Mouse (Mus musculus): Measurements from ENCODE around the gene Gm44579. TPM values are rescaled to one million over a fixed set of nuclear protein-coding genes. Genes with fewer than 3 reads are reported as not detected.

The Gm44579 gene
- polyA plus RNA-seq, 1 experiment from 2014 or later: not detected

GRCm38 (mm10) chr15:98172113-98172512 lies 48.7 kb downstream of the Gm44579 start:
- Histone ChIP-seq H3K4me3 (replicated peaks; ENCODE audit: low read length) (no peak overlapping the region), H3K27me3 (replicated peaks; ENCODE audit: control insufficient read depth, insufficient read depth, low read length) (peaks cover 17% of the 10 kb centered on the region), H3K36me3 (ENCODE audit: control insufficient read depth, insufficient read depth) (no peaks in the 10 kb centered on the region), H3K4me2 (ENCODE audit: low read length) (no peak overlapping the region), H3K4me1 (replicated peaks; ENCODE audit: control insufficient read depth, insufficient read depth, low read length) (peaks cover 17% of the 10 kb centered on the region), H3K27ac (ENCODE audit: low read length) (no peak overlapping the region), H3K9ac (replicated peaks; ENCODE audit: low read depth, low read length) (no peak overlapping the region), H3K9me3 (ENCODE audit: control insufficient read depth, low read length) (no peaks in the 10 kb centered on the region)
- WGBS: 69% methylated on average over 5 of the region's 5 CpGs
- no peak for ATAC-seq

GRCm38 (mm10) chr15:98170917-98171316 lies 49.9 kb downstream of the Gm44579 start:
- peaks cover 24% of the 10 kb centered on the region for H3K4me1 ChIP-seq (replicated peaks; ENCODE audit: control insufficient read depth, insufficient read depth, low read length)
- H3K36me3 ChIP-seq (ENCODE audit: control insufficient read depth, insufficient read depth): no peaks in the 10 kb centered on the region
- no peak overlapping the region for H3K4me3 ChIP-seq (replicated peaks; ENCODE audit: low read length)
- H3K27me3 ChIP-seq (replicated peaks; ENCODE audit: control insufficient read depth, insufficient read depth, low read length): peaks cover 8% of the 10 kb centered on the region
- no peaks in the 10 kb centered on the region for H3K9me3 ChIP-seq (ENCODE audit: control insufficient read depth, low read length)
- no peak overlapping the region for H3K9ac ChIP-seq (replicated peaks; ENCODE audit: low read depth, low read length)
- 79% methylated on average over 9 of the region's 9 CpGs for WGBS
- H3K4me2 ChIP-seq (ENCODE audit: low read length): 0 out of 2 replicates have a peak overlapping the region, but pooled peaks have one; percentile 2
- no peak for ATAC-seq
- no peak overlapping the region for H3K27ac ChIP-seq (ENCODE audit: low read length)

- Histone ChIP-seq H3K27me3 (replicated peaks; ENCODE audit: control insufficient read depth, insufficient read depth, low read length) (peaks cover 5% of the 10 kb centered on the region), H3K4me1 (replicated peaks; ENCODE audit: control insufficient read depth, insufficient read depth, low read length) (peaks cover 24% of the 10 kb centered on the region), H3K4me3 (replicated peaks; ENCODE audit: low read length) (peak overlapping the region; percentile 73), H3K36me3 (ENCODE audit: control insufficient read depth, insufficient read depth) (no peaks in the 10 kb centered on the region), H3K4me2 (ENCODE audit: low read length) (peak overlapping the region; percentile 82), H3K9ac (replicated peaks; ENCODE audit: low read depth, low read length) (no peak overlapping the region), H3K9me3 (ENCODE audit: control insufficient read depth, low read length) (no peaks in the 10 kb centered on the region), H3K27ac (ENCODE audit: low read length) (no peak overlapping the region)
- WGBS: 36% methylated on average over 7 of the region's 7 CpGs
- ATAC-seq: no peak
These were observed 50.4 kb downstream of the Gm44579 start for GRCm38 (mm10) chr15:98170365-98170764.

- Histone ChIP-seq H3K27ac (ENCODE audit: low read length) (no peak overlapping the region), H3K4me3 (replicated peaks; ENCODE audit: low read length) (peak overlapping the region; percentile 73)
- 10% methylated on average over 19 of the region's 19 CpGs for WGBS
These were observed 52.2 kb downstream of the Gm44579 start for GRCm38 (mm10) chr15:98168622-98169004.

GRCm38 (mm10) chr15:98167645-98168621 lies 52.8 kb downstream of the Gm44579 start:
- peak; percentile 97 for ATAC-seq
- peak overlapping the region; percentile 82 for H3K4me2 ChIP-seq (ENCODE audit: low read length)
- under 1% methylated on average over 69 of the region's 69 CpGs for WGBS
- H3K27ac ChIP-seq (ENCODE audit: low read length): peak overlapping the region; percentile 96
- no peaks in the 10 kb centered on the region for H3K36me3 ChIP-seq (ENCODE audit: control insufficient read depth, insufficient read depth)
- H3K9me3 ChIP-seq (ENCODE audit: control insufficient read depth, low read length): no peaks in the 10 kb centered on the region
- peak overlapping the region; percentile 73 for H3K4me3 ChIP-seq (replicated peaks; ENCODE audit: low read length)
- H3K27me3 ChIP-seq (replicated peaks; ENCODE audit: control insufficient read depth, insufficient read depth, low read length): peaks cover 5% of the 10 kb centered on the region
- peak overlapping the region; percentile 82 for H3K9ac ChIP-seq (replicated peaks; ENCODE audit: low read depth, low read length)
- H3K4me1 ChIP-seq (replicated peaks; ENCODE audit: control insufficient read depth, insufficient read depth, low read length): peaks cover 24% of the 10 kb centered on the region

More at GRCm38 (mm10) chr15:98168622-98169004, 52.2 kb downstream of the Gm44579 start:
- peak overlapping the region; percentile 82 for H3K4me2 ChIP-seq (ENCODE audit: low read length)
- peaks cover 5% of the 10 kb centered on the region for H3K27me3 ChIP-seq (replicated peaks; ENCODE audit: control insufficient read depth, insufficient read depth, low read length)
- peaks cover 24% of the 10 kb centered on the region for H3K4me1 ChIP-seq (replicated peaks; ENCODE audit: control insufficient read depth, insufficient read depth, low read length)
- H3K9me3 ChIP-seq (ENCODE audit: control insufficient read depth, low read length): no peaks in the 10 kb centered on the region
- no peak for ATAC-seq
- peak overlapping the region; percentile 82 for H3K9ac ChIP-seq (replicated peaks; ENCODE audit: low read depth, low read length)
- no peaks in the 10 kb centered on the region for H3K36me3 ChIP-seq (ENCODE audit: control insufficient read depth, insufficient read depth)

GRCm38 (mm10) chr15:98166963-98167644 lies 53.7 kb downstream of the Gm44579 start, which contains the start of gene Ccdc184:
Gene Ccdc184 (plus strand): TSS chr15:98167158.
- Histone ChIP-seq H3K27me3 (replicated peaks; ENCODE audit: control insufficient read depth, insufficient read depth, low read length) (peaks cover 5% of the 10 kb centered on the region), H3K9ac (replicated peaks; ENCODE audit: low read depth, low read length) (peak within 1 kb of the TSS; percentile 82), H3K4me1 (replicated peaks; ENCODE audit: control insufficient read depth, insufficient read depth, low read length) (peaks cover 24% of the 10 kb centered on the region), H3K4me3 (replicated peaks; ENCODE audit: low read length) (peak within 1 kb of the TSS; percentile 73), H3K36me3 (ENCODE audit: control insufficient read depth, insufficient read depth) (no peaks in the 10 kb centered on the region), H3K27ac (ENCODE audit: low read length) (peak within 1 kb of the TSS; percentile 96), H3K9me3 (ENCODE audit: control insufficient read depth, low read length) (no peaks in the 10 kb centered on the region), H3K4me2 (ENCODE audit: low read length) (peak within 1 kb of the TSS; percentile 82)
- 1% methylated on average over 16 of the region's 18 CpGs for WGBS
- peak; percentile 77 for ATAC-seq

GRCm38 (mm10) chr15:98165525-98165924 lies 55.3 kb downstream of the Gm44579 start, which contains the start of gene Asb8:
Gene Asb8 (minus strand): TSS chr15:98165625.
- Histone ChIP-seq H3K9me3 (ENCODE audit: control insufficient read depth, low read length) (no peaks in the 10 kb centered on the region), H3K9ac (replicated peaks; ENCODE audit: low read depth, low read length) (no peak within 1 kb of the TSS), H3K4me3 (replicated peaks; ENCODE audit: low read length) (no peak within 1 kb of the TSS; the same call in 1 of the 2 replicates), H3K27ac (ENCODE audit: low read length) (no peak within 1 kb of the TSS), H3K4me2 (ENCODE audit: low read length) (no peak within 1 kb of the TSS), H3K4me1 (replicated peaks; ENCODE audit: control insufficient read depth, insufficient read depth, low read length) (peaks cover 24% of the 10 kb centered on the region), H3K36me3 (ENCODE audit: control insufficient read depth, insufficient read depth) (no peaks in the 10 kb centered on the region), H3K27me3 (replicated peaks; ENCODE audit: control insufficient read depth, insufficient read depth, low read length) (peaks cover 5% of the 10 kb centered on the region)
- 82% methylated on average over 5 of the region's 5 CpGs for WGBS
- no peak for ATAC-seq

- WGBS: 88% methylated on average over 4 of the region's 4 CpGs
- ATAC-seq: no peak
- H3K4me3 ChIP-seq (replicated peaks; ENCODE audit: low read length): no peak overlapping the region
These were observed 58.2 kb downstream of the Gm44579 start for GRCm38 (mm10) chr15:98162561-98162960.

More at GRCm38 (mm10) chr15:98162561-98162960, 58.2 kb downstream of the Gm44579 start:
- no peaks in the 10 kb centered on the region for H3K27me3 ChIP-seq (replicated peaks; ENCODE audit: control insufficient read depth, insufficient read depth, low read length)
- H3K4me2 ChIP-seq (ENCODE audit: low read length): no peak overlapping the region
- H3K27ac ChIP-seq (ENCODE audit: low read length): no peak overlapping the region
- no peaks in the 10 kb centered on the region for H3K36me3 ChIP-seq (ENCODE audit: control insufficient read depth, insufficient read depth)
- no peaks in the 10 kb centered on the region for H3K9me3 ChIP-seq (ENCODE audit: control insufficient read depth, low read length)
- no peak overlapping the region for H3K9ac ChIP-seq (replicated peaks; ENCODE audit: low read depth, low read length)
- H3K4me1 ChIP-seq (replicated peaks; ENCODE audit: control insufficient read depth, insufficient read depth, low read length): peaks cover 7% of the 10 kb centered on the region
